Mouse (Mus musculus) brain, embryonic 14.5 days (tissue): ENCODE measurements at regions not wholly inside any gene's neighbourhood (a gene's known extent, or its start where the extent isn't known, plus 50 kb on each side); places are given as distances from the start of the nearest gene placed in this dataset.

ENCODE experiments used
- CTCF ChIP-seq: fragments of 200-500 bp; IDR thresholded peaks from 2 replicates; pipeline ENCODE4 v1.5.1; 2012; ENCODE audit warnings: inconsistent platforms, mild to moderate bottlenecking, moderate library complexity, borderline replicate concordance; ENCODE audit not compliant: insufficient read depth, insufficient read length; ENCODE audit errors: extremely low read depth
- POLR2A ChIP-seq: fragments of 200-500 bp; IDR thresholded peaks from 2 replicates; pipeline ENCODE4 v1.6.1; 2012; ENCODE audit warnings: mild to moderate bottlenecking, inconsistent platforms, borderline replicate concordance; ENCODE audit not compliant: poor library complexity, insufficient read depth, insufficient read length, severe bottlenecking; ENCODE audit errors: extremely low read depth

DNA sequence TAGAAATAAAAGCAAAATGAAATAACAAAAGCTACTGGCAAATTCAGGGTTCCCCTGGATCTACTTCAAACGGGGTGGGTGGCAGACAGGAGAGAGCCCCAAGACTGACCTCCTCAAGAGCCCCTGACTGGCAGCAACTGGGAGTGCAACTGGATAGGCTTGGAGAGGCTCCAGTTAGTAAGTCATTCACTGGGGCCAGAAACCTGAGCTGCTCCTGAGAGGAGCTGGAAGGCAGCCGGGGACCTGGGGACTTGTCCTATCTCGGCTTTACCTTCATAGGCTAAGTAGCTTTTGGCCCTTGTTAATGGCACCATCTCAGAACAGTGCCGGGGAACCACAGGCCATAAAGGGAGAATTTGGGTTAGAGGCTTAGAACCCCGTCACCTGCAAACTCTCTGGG lies 94.6 kb upstream of the Bod1 start:
- TF ChIP-seq POLR2A, result no peak
- TF ChIP-seq CTCF, result no peak
